Mouse (Mus musculus): ENCODE data around the gene Ercc4. TPM values are rescaled to one million over a fixed set of nuclear protein-coding genes. Genes with fewer than 3 reads are reported as not detected.

Ercc4 gene
- total RNA-seq, 1 experiment from 2014 or later, result 20.8 TPM

- ATAC-seq (replicated peaks; ENCODE audit: low read depth, poor library complexity, severe bottlenecking), result no peak
These were observed 81.7 kb downstream of the Ercc4 start for GRCm38 (mm10) chr16:13191166-13191565.

- ATAC-seq (replicated peaks; ENCODE audit: low read depth, poor library complexity, severe bottlenecking), result 0 out of 2 replicates have a peak, but pooled peaks have one; percentile 25
These were observed 84.2 kb downstream of the Ercc4 start for GRCm38 (mm10) chr16:13193663-13194071.

DNA sequence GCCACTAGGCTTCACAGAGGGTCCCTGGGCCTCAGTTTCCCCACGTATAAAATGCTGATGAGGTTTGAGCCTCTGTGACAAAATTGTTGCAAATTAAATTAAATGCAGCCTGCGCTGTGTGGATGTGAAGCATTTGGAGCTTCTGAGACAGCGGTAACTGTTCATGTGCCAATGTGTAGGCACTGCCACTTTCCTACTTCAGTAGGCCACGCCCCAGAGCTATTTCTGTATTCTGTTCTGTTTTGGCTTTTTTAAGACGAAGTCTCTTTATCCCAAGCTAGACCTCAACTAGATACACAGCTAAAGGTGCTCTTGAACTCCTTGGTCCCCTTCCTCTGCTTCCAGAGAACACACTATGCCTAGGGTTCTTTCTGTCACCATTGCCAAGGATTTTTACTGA lies 85.4 kb downstream of the Ercc4 start:
- ATAC-seq (replicated peaks; ENCODE audit: low read depth, poor library complexity, severe bottlenecking), result no peak

DNA sequence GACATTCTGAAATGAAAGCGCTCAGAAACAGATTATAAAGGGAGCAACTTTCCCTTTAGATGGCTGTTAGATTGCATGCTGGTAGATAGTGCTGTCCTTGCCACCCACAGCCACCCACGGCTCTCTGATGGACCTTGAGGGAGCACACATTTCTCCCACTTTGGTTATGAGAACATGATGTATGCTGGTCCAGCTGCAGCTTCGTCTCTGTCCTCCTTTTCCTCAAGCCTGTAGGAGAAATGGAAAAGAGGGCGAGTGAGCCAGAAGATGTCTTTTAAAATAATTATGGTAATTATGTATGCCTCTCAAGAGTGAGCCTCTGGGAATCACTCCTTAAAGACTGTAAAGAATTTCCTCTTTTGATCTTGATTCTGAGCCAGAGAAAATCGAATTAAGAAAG lies 87.1 kb downstream of the Ercc4 start:
- ATAC-seq (replicated peaks; ENCODE audit: low read depth, poor library complexity, severe bottlenecking), result no peak

DNA sequence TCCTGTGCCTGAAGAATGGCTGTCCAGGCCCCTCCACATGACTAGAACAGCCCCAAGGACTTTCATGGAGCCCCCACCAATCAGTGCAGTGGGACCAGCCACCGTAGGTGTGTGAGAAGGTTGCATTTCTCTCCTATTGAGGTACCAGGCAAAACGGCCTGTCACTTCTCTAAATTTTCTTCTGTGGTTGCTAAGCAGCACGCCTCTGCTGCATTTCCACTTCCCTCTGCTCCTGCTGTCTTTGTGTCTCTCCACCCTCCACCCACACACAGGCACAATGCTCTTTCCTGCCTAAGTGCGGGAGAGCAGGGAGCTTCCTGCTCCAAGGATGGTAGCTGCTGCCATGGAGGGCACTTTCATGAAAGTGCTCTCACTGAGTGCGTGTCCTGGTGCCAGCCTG lies 87.8 kb downstream of the Ercc4 start:
- ATAC-seq (replicated peaks; ENCODE audit: low read depth, poor library complexity, severe bottlenecking), result peak; percentile 62

- ATAC-seq (replicated peaks; ENCODE audit: low read depth, poor library complexity, severe bottlenecking), result no peak
These were observed 89.7 kb downstream of the Ercc4 start for GRCm38 (mm10) chr16:13199204-13199603.

Other genes with a start within 250 kb of the Ercc4 start
- 6.0 and 8.8 TPM in 2 replicates for gene Mrtfb, start 146.8 kb downstream of the Ercc4 start, total RNA-seq (2017)